Mouse (Mus musculus): Measurements from ENCODE around the gene Zbtb2. TPM values are rescaled to one million over a fixed set of nuclear protein-coding genes. Genes with fewer than 3 reads are reported as not detected.

Gene Zbtb2
- total and polyA plus RNA-seq, 2 experiments from 2014 or later, result 13.5 to 19.5 TPM

DNA sequence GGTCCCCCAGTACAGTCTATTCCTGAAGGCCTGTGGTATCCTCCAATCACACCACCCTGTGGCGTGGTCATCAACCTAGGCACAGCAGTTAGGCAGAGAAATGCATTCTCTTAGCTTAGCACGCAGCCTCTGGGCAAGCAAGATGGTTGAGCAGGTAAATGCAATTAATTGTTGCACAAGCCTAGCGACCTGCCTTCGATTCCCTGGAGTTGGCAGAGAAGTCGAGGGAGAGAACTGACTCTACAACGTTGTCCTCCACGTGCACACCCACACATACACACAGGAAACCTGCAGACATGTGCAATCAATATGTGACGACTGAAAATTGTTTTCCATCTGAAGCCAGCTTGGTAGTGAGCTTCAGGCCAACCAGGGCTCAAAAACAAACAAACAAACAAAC lies 64.0 kb downstream of the Zbtb2 start:
- no peak overlapping the region for H3K4me3 ChIP-seq (ENCODE audit: low read length)
- no peak for TF ChIP-seq CTCF (IDR thresholded peaks at IDR 0.05; ENCODE audit: low read depth)
- H3K4me1 ChIP-seq (ENCODE audit: insufficient read depth, low read length), result no peaks in the 10 kb centered on the region
- no peak overlapping the region for H3K9ac ChIP-seq (replicated peaks; ENCODE audit: low read length)
- H3K9me3 ChIP-seq (ENCODE audit: low read length), result no peaks in the 10 kb centered on the region
- ATAC-seq (no peak), DNase-seq (ENCODE audit: low spot score) (no peak)
- H3K4me2 ChIP-seq (ENCODE audit: low read depth, low read length), result no peak overlapping the region
- no peaks in the 10 kb centered on the region for H3K27me3 ChIP-seq (ENCODE audit: insufficient read depth, low read length)
- H3K27ac ChIP-seq, result no peak overlapping the region
- 78% methylated on average over 8 of the region's 8 CpGs for WGBS
- H3K36me3 ChIP-seq (ENCODE audit: insufficient read depth, low read length), result no peaks in the 10 kb centered on the region

Other genes with a start within 250 kb of the Zbtb2 start
- 32.9 and 40.4 TPM in 2 replicates for gene Akap12, start 121.7 kb downstream of the Zbtb2 start, total RNA-seq (2014; rRNA removed)
- gene Akap12, start 121.7 kb downstream of the Zbtb2 start, polyA plus RNA-seq (2015; fragmentation: Nextera tagmentation; extraction: Ambion mirVana), result 35.7 and 35.9 TPM in 2 replicates
- 24.7 and 56.8 TPM in 2 replicates for gene Rmnd1, start 44.3 kb upstream of the Zbtb2 start, total RNA-seq (2014; rRNA removed)
- gene Rmnd1, start 44.3 kb upstream of the Zbtb2 start, polyA plus RNA-seq (2015; fragmentation: Nextera tagmentation; extraction: Ambion mirVana), result 25.6 and 30.0 TPM in 2 replicates
- gene Armt1, start 44.4 kb upstream of the Zbtb2 start, total RNA-seq (2014; rRNA removed), result 8.3 and 10.8 TPM in 2 replicates
- 6.6 and 7.7 TPM in 2 replicates for gene Armt1, start 44.4 kb upstream of the Zbtb2 start, polyA plus RNA-seq (2015; fragmentation: Nextera tagmentation; extraction: Ambion mirVana)
- gene Ccdc170, start 94.4 kb upstream of the Zbtb2 start, total RNA-seq (2014; rRNA removed), result 0.99 and 1.0 TPM in 2 replicates
- 0.36 and 0.44 TPM in 2 replicates for gene Ccdc170, start 94.4 kb upstream of the Zbtb2 start, polyA plus RNA-seq (2015; fragmentation: Nextera tagmentation; extraction: Ambion mirVana)
- gene Esr1, start 223.5 kb upstream of the Zbtb2 start, total RNA-seq (2014; rRNA removed), result 0.58 and 0.93 TPM in 2 replicates
- gene Esr1, start 223.5 kb upstream of the Zbtb2 start, polyA plus RNA-seq (2015; fragmentation: Nextera tagmentation; extraction: Ambion mirVana), result 0.63 and 0.67 TPM in 2 replicates